Mouse (Mus musculus) CH12.LX (cell line): ENCODE results near the gene Dntt.

Source experiments
- CTCF ChIP-seq, 2 experiments: IDR thresholded peaks in 1 of 2; conservative IDR thresholded peaks in 1 of 2; 2 replicates each; pipeline ENCODE4 v1.5.1; 2011 to 2012; ENCODE audit warnings: low read depth in 2 of 2, low read length in 2 of 2, improper control_type of control experiment in 1 of 2, inconsistent platforms in 1 of 2, mild to moderate bottlenecking in 1 of 2, moderate library complexity in 1 of 2
- SMC3 ChIP-seq: IDR thresholded peaks from 2 replicates; pipeline ENCODE4 v1.6.1; 2011; ENCODE audit warnings: low read depth, low read length, improper control_type of control experiment

DNA sequence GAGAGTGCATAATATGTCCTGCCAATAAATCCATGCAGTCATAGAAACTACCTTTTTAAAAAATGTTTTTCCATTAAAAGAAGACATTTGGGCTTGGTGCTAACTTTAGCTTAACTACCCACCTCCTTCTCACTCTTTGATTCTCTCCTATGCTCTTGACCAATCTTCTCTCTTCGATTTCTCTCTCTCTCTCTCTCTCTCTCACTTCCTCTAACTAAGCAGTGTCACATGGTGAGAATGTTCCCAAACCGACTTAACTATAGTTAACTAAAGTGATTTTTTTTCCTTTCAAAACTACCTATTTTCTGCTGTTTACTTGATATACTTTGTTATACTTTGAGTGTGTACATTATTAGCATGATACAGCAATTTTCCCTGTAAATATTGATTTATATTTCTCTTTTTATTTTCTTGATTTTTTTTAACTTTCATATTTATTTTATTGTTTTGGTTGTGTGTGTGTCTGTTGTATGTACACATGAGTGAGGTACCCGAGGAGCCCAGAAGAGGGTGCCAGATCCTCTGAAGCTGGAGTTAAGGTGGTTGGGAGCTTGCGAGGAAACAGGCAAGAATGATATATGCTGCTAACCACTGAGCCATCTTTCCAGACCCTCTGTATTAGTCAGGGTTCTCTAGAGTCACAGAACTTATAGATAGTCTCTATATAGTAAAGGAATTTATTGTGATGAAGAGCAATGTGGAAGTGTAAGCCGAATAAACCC is 20.2 kb upstream of the Dntt start:
- TF ChIP-seq SMC3 (no peak), CTCF (conservative IDR thresholded peaks at IDR 0.05 in 1 of 2, IDR thresholded peaks at IDR 0.05 in 1 of 2; ENCODE audit: low read depth in 2 of 2, low read length in 2 of 2) (peak in 1 of 2 experiments; percentile 25; a peak in 1 of 4 replicates)
